Mouse (Mus musculus): Measurements from ENCODE around the gene Lrp2. TPM values are rescaled to one million over a fixed set of nuclear protein-coding genes. Genes with fewer than 3 reads are reported as not detected.

Gene Lrp2
- polyA plus RNA-seq, 1 experiment from 2014 or later: 1.1 TPM

DNA sequence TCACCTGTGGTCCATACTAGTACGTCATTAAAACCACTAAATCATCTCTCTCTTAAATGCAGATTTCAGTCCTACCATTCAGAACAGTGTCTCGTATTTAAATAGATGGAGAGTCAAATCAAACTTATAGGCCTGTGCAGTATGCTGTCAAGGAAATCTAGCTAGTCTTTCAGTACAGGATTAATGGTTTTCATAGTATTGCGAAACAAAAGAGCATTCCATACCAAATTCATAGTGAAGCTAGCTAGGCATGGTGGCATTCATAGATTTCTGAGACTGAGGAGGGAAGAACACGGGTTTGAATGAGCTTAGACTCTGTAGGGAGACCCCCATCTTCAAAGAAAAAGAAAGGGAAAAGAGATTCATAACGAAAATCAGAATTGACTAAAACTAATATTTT lies 74.1 kb downstream of the Lrp2 start:
- Histone ChIP-seq H3K4me2 (replicated peaks; ENCODE audit: low read depth, low read length) (no peak overlapping the region), H3K4me3 (ENCODE audit: low read depth, low read length) (no peak overlapping the region), H3K9ac (replicated peaks; ENCODE audit: low read depth) (no peak overlapping the region), H3K4me1 (ENCODE audit: insufficient read depth, low read depth, low read length) (no peaks in the 10 kb centered on the region), H3K27ac (ENCODE audit: low read length) (no peak overlapping the region), H3K36me3 (ENCODE audit: insufficient read depth, low read length) (no peaks in the 10 kb centered on the region), H3K27me3 (replicated peaks; ENCODE audit: insufficient read depth, low read length) (no peaks in the 10 kb centered on the region), H3K9me3 (ENCODE audit: low read length) (no peaks in the 10 kb centered on the region)
- DNase-seq (ENCODE audit: low spot score) (no peak), ATAC-seq (no peak)
- 73% methylated on average over 5 of the region's 5 CpGs for WGBS
- no peak for TF ChIP-seq EP300 (IDR thresholded peaks at IDR 0.05)
- no peak for TF ChIP-seq CTCF (IDR thresholded peaks at IDR 0.05)

DNA sequence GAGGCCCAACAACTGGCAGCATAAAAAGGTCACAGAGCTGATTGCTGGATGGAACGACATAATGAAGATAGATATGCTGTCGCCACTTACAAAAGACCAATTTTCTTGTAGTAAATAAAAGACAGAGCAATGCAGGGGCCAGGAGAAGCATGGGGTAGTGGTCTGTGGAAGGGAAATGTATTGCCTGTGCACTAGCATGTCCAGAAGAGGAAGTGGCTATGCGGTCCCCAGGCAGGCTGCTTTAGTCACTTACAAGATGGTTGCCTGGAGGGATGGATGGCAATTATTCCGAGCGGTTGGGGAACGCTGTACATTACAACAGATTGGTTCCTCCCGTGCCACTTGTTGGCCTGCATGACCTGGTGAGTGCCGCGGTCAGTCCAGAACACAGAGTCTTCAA lies 85.5 kb downstream of the Lrp2 start:
- no peak overlapping the region for H3K27ac ChIP-seq (ENCODE audit: low read length)
- H3K36me3 ChIP-seq (ENCODE audit: insufficient read depth, low read length): no peaks in the 10 kb centered on the region
- no peak overlapping the region for H3K4me3 ChIP-seq (ENCODE audit: low read depth, low read length)
- ATAC-seq: no peak
- no peak overlapping the region for H3K9ac ChIP-seq (replicated peaks; ENCODE audit: low read depth)
- H3K9me3 ChIP-seq (ENCODE audit: low read length): no peaks in the 10 kb centered on the region
- TF ChIP-seq EP300 (IDR thresholded peaks at IDR 0.05) (no peak), CTCF (IDR thresholded peaks at IDR 0.05) (no peak)
- no peaks in the 10 kb centered on the region for H3K27me3 ChIP-seq (replicated peaks; ENCODE audit: insufficient read depth, low read length)
- 87% methylated on average over 9 of the region's 9 CpGs for WGBS
- H3K4me2 ChIP-seq (replicated peaks; ENCODE audit: low read depth, low read length): no peak overlapping the region
- H3K4me1 ChIP-seq (ENCODE audit: insufficient read depth, low read depth, low read length): no peaks in the 10 kb centered on the region
- no peak for DNase-seq (ENCODE audit: low spot score)

DNA sequence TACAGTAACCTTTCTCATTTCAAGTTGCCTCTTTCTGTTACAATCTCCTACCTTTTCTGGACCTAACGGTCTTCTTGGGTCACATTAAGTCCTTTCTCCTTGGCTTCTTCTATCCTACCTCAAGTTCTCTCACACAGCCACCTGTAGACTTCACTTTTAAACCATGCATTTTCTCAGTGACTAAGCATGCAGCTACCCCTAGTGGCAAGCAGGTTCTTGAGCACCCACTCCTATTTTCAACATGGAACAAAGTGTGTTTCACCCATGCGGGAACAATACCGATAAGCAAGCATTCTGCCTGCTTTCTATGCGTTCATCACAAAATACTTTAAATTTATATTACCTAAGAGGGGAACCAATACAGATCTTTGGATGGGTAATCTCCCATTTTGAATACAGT lies 92.7 kb downstream of the Lrp2 start:
- Histone ChIP-seq H3K36me3 (ENCODE audit: insufficient read depth, low read length) (no peaks in the 10 kb centered on the region), H3K4me2 (replicated peaks; ENCODE audit: low read depth, low read length) (no peak overlapping the region), H3K27ac (ENCODE audit: low read length) (no peak overlapping the region), H3K27me3 (replicated peaks; ENCODE audit: insufficient read depth, low read length) (no peaks in the 10 kb centered on the region), H3K4me3 (ENCODE audit: low read depth, low read length) (no peak overlapping the region), H3K9ac (replicated peaks; ENCODE audit: low read depth) (no peak overlapping the region), H3K9me3 (ENCODE audit: low read length) (no peaks in the 10 kb centered on the region), H3K4me1 (ENCODE audit: insufficient read depth, low read depth, low read length) (no peaks in the 10 kb centered on the region)
- ATAC-seq (no peak), DNase-seq (ENCODE audit: low spot score) (peak; percentile 14)
- 78% methylated on average over 4 of the region's 4 CpGs for WGBS
- TF ChIP-seq EP300 (IDR thresholded peaks at IDR 0.05) (no peak), CTCF (IDR thresholded peaks at IDR 0.05) (peak; percentile 66)

DNA sequence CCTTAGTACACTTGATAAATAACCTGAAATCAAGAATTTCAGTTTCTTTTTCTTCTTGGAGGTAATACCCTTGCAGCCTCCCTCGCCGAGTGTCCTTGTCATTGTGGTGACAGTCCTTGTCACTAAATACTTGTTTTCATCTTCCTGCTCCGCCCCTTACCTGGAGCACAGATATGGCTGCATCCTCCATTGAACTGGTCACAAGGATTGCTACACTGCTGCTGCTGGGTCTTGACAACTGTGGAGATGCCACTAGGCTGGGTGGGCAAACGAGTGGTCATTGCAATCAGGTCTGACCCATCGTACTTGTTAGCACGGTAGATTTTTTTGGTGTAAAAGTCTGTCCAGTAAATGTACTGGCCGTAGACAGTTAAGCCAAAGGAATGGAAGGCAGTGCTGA lies 104.9 kb downstream of the Lrp2 start:
- Histone ChIP-seq H3K9ac (replicated peaks; ENCODE audit: low read depth) (no peak overlapping the region), H3K4me2 (replicated peaks; ENCODE audit: low read depth, low read length) (no peak overlapping the region), H3K27ac (ENCODE audit: low read length) (no peak overlapping the region), H3K36me3 (ENCODE audit: insufficient read depth, low read length) (no peaks in the 10 kb centered on the region), H3K4me1 (ENCODE audit: insufficient read depth, low read depth, low read length) (no peaks in the 10 kb centered on the region), H3K27me3 (replicated peaks; ENCODE audit: insufficient read depth, low read length) (no peaks in the 10 kb centered on the region), H3K4me3 (ENCODE audit: low read depth, low read length) (no peak overlapping the region), H3K9me3 (ENCODE audit: low read length) (no peaks in the 10 kb centered on the region)
- 93% methylated on average over 7 of the region's 7 CpGs for WGBS
- no peak for ATAC-seq
- TF ChIP-seq EP300 (IDR thresholded peaks at IDR 0.05): no peak
- no peak for TF ChIP-seq CTCF (IDR thresholded peaks at IDR 0.05)
- DNase-seq (ENCODE audit: low spot score): no peak

DNA sequence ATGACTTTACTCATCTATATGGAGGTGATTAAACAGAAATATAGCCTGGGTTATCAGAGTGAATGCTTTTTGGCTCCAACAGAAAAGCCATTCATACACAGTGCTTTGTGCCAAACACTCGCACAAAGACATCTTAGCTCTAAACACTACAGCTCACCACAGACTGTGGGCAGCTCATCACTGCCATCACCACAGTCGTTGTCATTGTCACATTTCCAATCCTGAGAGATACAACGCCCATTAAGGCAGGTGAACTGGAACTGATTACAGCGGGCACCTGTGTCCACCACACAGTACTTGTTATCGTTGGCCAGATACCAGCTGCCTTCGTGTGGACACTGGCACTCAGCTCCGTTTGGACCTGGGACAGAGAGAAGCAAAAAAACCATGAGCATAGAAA lies 106.0 kb downstream of the Lrp2 start:
- ATAC-seq (no peak), DNase-seq (ENCODE audit: low spot score) (no peak)
- H3K4me1 ChIP-seq (ENCODE audit: insufficient read depth, low read depth, low read length): no peaks in the 10 kb centered on the region
- no peak overlapping the region for H3K27ac ChIP-seq (ENCODE audit: low read length)
- TF ChIP-seq EP300 (IDR thresholded peaks at IDR 0.05) (no peak), CTCF (IDR thresholded peaks at IDR 0.05) (no peak)
- H3K9ac ChIP-seq (replicated peaks; ENCODE audit: low read depth): no peak overlapping the region
- no peaks in the 10 kb centered on the region for H3K36me3 ChIP-seq (ENCODE audit: insufficient read depth, low read length)
- no peak overlapping the region for H3K4me2 ChIP-seq (replicated peaks; ENCODE audit: low read depth, low read length)
- H3K4me3 ChIP-seq (ENCODE audit: low read depth, low read length): no peak overlapping the region
- no peaks in the 10 kb centered on the region for H3K9me3 ChIP-seq (ENCODE audit: low read length)
- WGBS: 86% methylated on average over 7 of the region's 7 CpGs
- no peaks in the 10 kb centered on the region for H3K27me3 ChIP-seq (replicated peaks; ENCODE audit: insufficient read depth, low read length)

DNA sequence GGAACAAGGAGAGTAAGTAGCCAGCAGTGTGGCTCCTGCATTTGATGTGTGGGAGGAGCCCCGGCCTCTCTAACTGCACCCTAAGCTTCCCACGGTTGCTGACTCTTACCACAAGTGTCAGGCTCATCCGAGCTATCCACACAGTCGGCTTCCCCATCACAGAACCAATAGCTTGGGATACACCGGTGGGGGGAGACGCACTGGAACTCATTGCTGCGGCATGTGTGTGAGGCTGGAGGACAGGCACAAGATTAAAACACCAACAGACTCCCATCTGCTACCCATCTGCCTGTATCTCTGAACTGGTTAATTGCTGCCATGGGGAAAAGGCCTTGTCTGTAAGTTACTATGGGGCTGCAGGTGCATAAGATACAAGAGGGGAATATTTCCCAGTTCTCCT lies 109.0 kb downstream of the Lrp2 start:
- Histone ChIP-seq H3K4me3 (ENCODE audit: low read depth, low read length) (no peak overlapping the region), H3K4me2 (replicated peaks; ENCODE audit: low read depth, low read length) (no peak overlapping the region), H3K9ac (replicated peaks; ENCODE audit: low read depth) (no peak overlapping the region), H3K27me3 (replicated peaks; ENCODE audit: insufficient read depth, low read length) (no peaks in the 10 kb centered on the region), H3K36me3 (ENCODE audit: insufficient read depth, low read length) (no peaks in the 10 kb centered on the region), H3K27ac (ENCODE audit: low read length) (no peak overlapping the region), H3K9me3 (ENCODE audit: low read length) (no peaks in the 10 kb centered on the region), H3K4me1 (ENCODE audit: insufficient read depth, low read depth, low read length) (no peaks in the 10 kb centered on the region; the same call in 1 of the 2 replicates)
- no peak for TF ChIP-seq CTCF (IDR thresholded peaks at IDR 0.05)
- no peak for TF ChIP-seq EP300 (IDR thresholded peaks at IDR 0.05)
- DNase-seq (ENCODE audit: low spot score) (no peak), ATAC-seq (no peak)
- WGBS: 84% methylated on average over 7 of the region's 7 CpGs

DNA sequence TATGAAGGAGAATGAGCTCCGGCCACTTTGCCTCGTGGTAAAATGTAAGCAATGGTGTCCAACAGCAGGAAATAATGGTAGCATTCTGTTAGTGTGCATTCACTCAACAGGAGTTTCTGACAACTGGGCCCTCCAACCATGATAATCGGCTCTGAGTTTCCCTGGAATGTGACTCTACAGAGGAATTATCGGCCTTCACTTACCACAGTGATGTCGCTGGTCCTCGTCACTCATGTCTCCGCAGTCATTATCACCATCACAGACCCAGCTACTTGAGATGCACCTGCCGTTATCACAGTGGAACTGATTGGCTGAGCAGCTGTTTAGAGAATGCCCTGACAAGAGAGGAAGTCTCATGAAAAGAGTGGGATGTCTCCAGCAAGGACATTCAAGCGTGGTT lies 110.7 kb downstream of the Lrp2 start:
- H3K27me3 ChIP-seq (replicated peaks; ENCODE audit: insufficient read depth, low read length): no peaks in the 10 kb centered on the region
- no peaks in the 10 kb centered on the region for H3K9me3 ChIP-seq (ENCODE audit: low read length)
- 77% methylated on average over 9 of the region's 9 CpGs for WGBS
- H3K27ac ChIP-seq (ENCODE audit: low read length): no peak overlapping the region
- H3K4me1 ChIP-seq (ENCODE audit: insufficient read depth, low read depth, low read length): no peaks in the 10 kb centered on the region; the same call in 1 of the 2 replicates
- no peak overlapping the region for H3K4me2 ChIP-seq (replicated peaks; ENCODE audit: low read depth, low read length)
- H3K9ac ChIP-seq (replicated peaks; ENCODE audit: low read depth): no peak overlapping the region
- DNase-seq (ENCODE audit: low spot score) (no peak), ATAC-seq (no peak)
- TF ChIP-seq CTCF (IDR thresholded peaks at IDR 0.05) (no peak), EP300 (IDR thresholded peaks at IDR 0.05) (no peak)
- no peaks in the 10 kb centered on the region for H3K36me3 ChIP-seq (ENCODE audit: insufficient read depth, low read length)
- no peak overlapping the region for H3K4me3 ChIP-seq (ENCODE audit: low read depth, low read length)
